Mouse (Mus musculus): ENCODE measurements at regions not wholly inside any gene's neighbourhood (a gene's known extent, or its start where the extent isn't known, plus 50 kb on each side); places are given as distances from the start of the nearest gene placed in this dataset.

DNA sequence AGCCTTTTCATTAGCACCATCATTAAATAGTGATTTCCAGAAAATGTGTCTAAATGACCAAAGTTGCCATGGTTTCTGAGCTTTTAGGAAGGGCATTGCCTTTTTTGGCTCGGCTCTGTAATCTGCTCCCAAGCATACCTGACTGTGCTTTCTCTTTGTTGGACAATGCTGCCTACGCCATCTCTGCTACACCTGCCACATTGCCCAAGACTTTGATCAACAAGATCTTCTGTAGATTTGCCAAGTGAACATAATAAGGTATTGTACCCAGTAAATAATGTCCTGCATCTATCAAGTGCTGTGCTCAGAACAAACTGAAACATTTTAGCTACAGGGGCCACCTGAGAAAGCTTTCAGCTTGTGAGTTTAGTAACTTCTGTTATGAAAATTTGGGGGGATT lies 114.6 kb upstream of the Acsl4 start:
- Histone ChIP-seq H3K79me3 (ENCODE audit: low read depth) (no peaks in the 10 kb centered on the region), H3K27me3 (ENCODE audit: control insufficient read depth, insufficient read depth, insufficient read length) (no peaks in the 10 kb centered on the region), H3ac (ENCODE audit: control insufficient read depth, insufficient read length, low read depth) (no peak overlapping the region), H3K79me2 (ENCODE audit: control insufficient read depth, insufficient read depth) (no peaks in the 10 kb centered on the region), H3K36me3 (ENCODE audit: control insufficient read depth, insufficient read depth) (no peaks in the 10 kb centered on the region), H3K4me3 (ENCODE audit: insufficient read depth, poor library complexity, severe bottlenecking) (no peak overlapping the region)
- TF ChIP-seq CEBPB (IDR thresholded peaks at IDR 0.05; ENCODE audit: low read depth) (no peak), CTCF (IDR thresholded peaks at IDR 0.05; ENCODE audit: control insufficient read depth, insufficient read depth, insufficient read length) (no peak), MYOD1 (IDR thresholded peaks at IDR 0.05; ENCODE audit: control insufficient read depth, insufficient read length, low read depth) (no peak), MAX (IDR thresholded peaks at IDR 0.05) (no peak), USF1 (IDR thresholded peaks at IDR 0.05; ENCODE audit: low read depth) (no peak), MYOG (IDR thresholded peaks at IDR 0.05; ENCODE audit: control insufficient read depth, extremely low read depth, insufficient read length) (no peak), FOSL1 (IDR thresholded peaks at IDR 0.05; ENCODE audit: insufficient read depth, low read length, poor library complexity, severe bottlenecking) (no peak)

- Histone ChIP-seq H3K79me3 (ENCODE audit: low read depth) (no peaks in the 10 kb centered on the region), H3K79me2 (ENCODE audit: control insufficient read depth, insufficient read depth) (no peaks in the 10 kb centered on the region), H3K36me3 (ENCODE audit: control insufficient read depth, insufficient read depth) (no peaks in the 10 kb centered on the region), H3K4me3 (ENCODE audit: insufficient read depth, poor library complexity, severe bottlenecking) (no peak overlapping the region), H3K27me3 (ENCODE audit: control insufficient read depth, insufficient read depth, insufficient read length) (no peaks in the 10 kb centered on the region), H3ac (ENCODE audit: control insufficient read depth, insufficient read length, low read depth) (no peak overlapping the region)
- TF ChIP-seq CTCF (IDR thresholded peaks at IDR 0.05; ENCODE audit: control insufficient read depth, insufficient read depth, insufficient read length) (no peak), MYOG (IDR thresholded peaks at IDR 0.05; ENCODE audit: control insufficient read depth, extremely low read depth, insufficient read length) (no peak)
Measured at GRCm38 (mm10) chrX:142507475-142507874, 117.1 kb upstream of the Acsl4 start.

- no peaks in the 10 kb centered on the region for H3K79me3 ChIP-seq (ENCODE audit: low read depth)
- no peak overlapping the region for H3K4me3 ChIP-seq (ENCODE audit: insufficient read depth, poor library complexity, severe bottlenecking)
- no peaks in the 10 kb centered on the region for H3K27me3 ChIP-seq (ENCODE audit: control insufficient read depth, insufficient read depth, insufficient read length)
- H3K36me3 ChIP-seq (ENCODE audit: control insufficient read depth, insufficient read depth) = no peaks in the 10 kb centered on the region
- TF ChIP-seq CEBPB (IDR thresholded peaks at IDR 0.05; ENCODE audit: low read depth) = peak; percentile 2
- no peak for TF ChIP-seq USF1 (IDR thresholded peaks at IDR 0.05; ENCODE audit: low read depth)
- no peak overlapping the region for H3ac ChIP-seq (ENCODE audit: control insufficient read depth, insufficient read length, low read depth)
- H3K79me2 ChIP-seq (ENCODE audit: control insufficient read depth, insufficient read depth) = no peaks in the 10 kb centered on the region
Measured at GRCm38 (mm10) chrX:142516406-142517131, 126.2 kb upstream of the Acsl4 start.

DNA sequence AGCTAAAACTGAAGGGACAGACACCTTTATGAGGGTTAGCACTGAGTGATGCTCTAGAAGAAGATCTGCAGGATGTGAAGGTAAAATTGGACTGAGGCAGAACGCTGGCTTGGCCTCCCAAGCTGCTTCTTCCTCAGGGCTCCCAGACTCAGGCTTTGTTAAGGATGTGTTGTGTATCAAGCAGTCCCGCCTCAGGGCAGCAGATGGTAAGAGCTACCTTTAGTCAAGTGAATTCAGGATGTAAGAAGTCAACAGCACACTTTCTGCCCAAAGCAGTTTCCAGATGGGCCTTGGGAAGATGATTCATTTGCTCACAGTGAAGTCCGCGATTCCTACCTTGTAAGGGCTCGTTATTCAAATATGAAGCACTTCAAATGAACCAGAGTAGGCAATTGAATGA lies 126.9 kb upstream of the Acsl4 start:
- TF ChIP-seq FOSL1 (IDR thresholded peaks at IDR 0.05; ENCODE audit: insufficient read depth, low read length, poor library complexity, severe bottlenecking) (no peak), USF1 (IDR thresholded peaks at IDR 0.05; ENCODE audit: low read depth) (no peak), MYOD1 (IDR thresholded peaks at IDR 0.05; ENCODE audit: control insufficient read depth, insufficient read length, low read depth) (no peak), CTCF (IDR thresholded peaks at IDR 0.05; ENCODE audit: control insufficient read depth, insufficient read depth, insufficient read length) (no peak), CEBPB (IDR thresholded peaks at IDR 0.05; ENCODE audit: low read depth) (no peak), MAX (IDR thresholded peaks at IDR 0.05) (no peak), MYOG (IDR thresholded peaks at IDR 0.05; ENCODE audit: control insufficient read depth, extremely low read depth, insufficient read length) (no peak)
- no peaks in the 10 kb centered on the region for H3K79me3 ChIP-seq (ENCODE audit: low read depth)
- H3K27me3 ChIP-seq (ENCODE audit: control insufficient read depth, insufficient read depth, insufficient read length) = no peaks in the 10 kb centered on the region
- no peaks in the 10 kb centered on the region for H3K36me3 ChIP-seq (ENCODE audit: control insufficient read depth, insufficient read depth)
- H3K79me2 ChIP-seq (ENCODE audit: control insufficient read depth, insufficient read depth) = no peaks in the 10 kb centered on the region
- H3ac ChIP-seq (ENCODE audit: control insufficient read depth, insufficient read length, low read depth) = no peak overlapping the region
- no peak overlapping the region for H3K4me3 ChIP-seq (ENCODE audit: insufficient read depth, poor library complexity, severe bottlenecking)

GRCm38 (mm10) chrX:142521063-142521462 lies 130.7 kb upstream of the Acsl4 start:
- Histone ChIP-seq H3K27me3 (ENCODE audit: control insufficient read depth, insufficient read depth, insufficient read length) (no peaks in the 10 kb centered on the region), H3K4me3 (ENCODE audit: insufficient read depth, poor library complexity, severe bottlenecking) (no peak overlapping the region), H3ac (ENCODE audit: control insufficient read depth, insufficient read length, low read depth) (no peak overlapping the region), H3K36me3 (ENCODE audit: control insufficient read depth, insufficient read depth) (no peaks in the 10 kb centered on the region), H3K79me3 (ENCODE audit: low read depth) (no peaks in the 10 kb centered on the region), H3K79me2 (ENCODE audit: control insufficient read depth, insufficient read depth) (no peaks in the 10 kb centered on the region)
- TF ChIP-seq MYOD1 (IDR thresholded peaks at IDR 0.05; ENCODE audit: control insufficient read depth, insufficient read length, low read depth) = no peak
- TF ChIP-seq USF1 (IDR thresholded peaks at IDR 0.05; ENCODE audit: low read depth) = no peak
- TF ChIP-seq CTCF (IDR thresholded peaks at IDR 0.05; ENCODE audit: control insufficient read depth, insufficient read depth, insufficient read length) = no peak
- TF ChIP-seq FOSL1 (IDR thresholded peaks at IDR 0.05; ENCODE audit: insufficient read depth, low read length, poor library complexity, severe bottlenecking) = no peak
- TF ChIP-seq MYOG (IDR thresholded peaks at IDR 0.05; ENCODE audit: control insufficient read depth, extremely low read depth, insufficient read length) = no peak
- TF ChIP-seq CEBPB (IDR thresholded peaks at IDR 0.05; ENCODE audit: low read depth) = no peak
- no peak for TF ChIP-seq MAX (IDR thresholded peaks at IDR 0.05)

DNA sequence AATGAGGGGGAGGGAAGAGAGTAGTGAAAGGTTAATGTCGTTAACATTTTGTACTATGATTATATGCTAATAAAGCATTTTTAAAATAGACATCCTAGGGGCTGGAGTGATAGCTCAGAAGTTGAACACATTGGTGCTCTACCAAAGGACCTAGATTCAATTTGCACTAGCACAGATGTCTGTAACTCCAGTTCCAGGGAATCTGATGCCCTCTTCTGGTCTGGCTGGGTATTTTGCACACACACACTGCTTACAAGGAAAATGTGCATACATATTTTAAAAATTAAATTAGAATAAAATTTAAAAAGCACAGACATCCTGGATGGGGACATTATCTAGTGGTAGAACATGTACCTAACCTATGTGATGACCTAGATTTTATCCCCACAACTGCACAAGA lies 136.6 kb upstream of the Acsl4 start:
- no peak for TF ChIP-seq CEBPB (IDR thresholded peaks at IDR 0.05; ENCODE audit: low read depth)
- no peak for TF ChIP-seq CTCF (IDR thresholded peaks at IDR 0.05; ENCODE audit: control insufficient read depth, insufficient read depth, insufficient read length)
- no peak for TF ChIP-seq MAX (IDR thresholded peaks at IDR 0.05)
- no peak for TF ChIP-seq FOSL1 (IDR thresholded peaks at IDR 0.05; ENCODE audit: insufficient read depth, low read length, poor library complexity, severe bottlenecking)
- no peak for TF ChIP-seq USF1 (IDR thresholded peaks at IDR 0.05; ENCODE audit: low read depth)
- no peak for TF ChIP-seq MYOD1 (IDR thresholded peaks at IDR 0.05; ENCODE audit: control insufficient read depth, insufficient read length, low read depth)
- no peak for TF ChIP-seq MYOG (IDR thresholded peaks at IDR 0.05; ENCODE audit: control insufficient read depth, extremely low read depth, insufficient read length)
- H3K79me2 ChIP-seq (ENCODE audit: control insufficient read depth, insufficient read depth) = no peaks in the 10 kb centered on the region
- no peaks in the 10 kb centered on the region for H3K36me3 ChIP-seq (ENCODE audit: control insufficient read depth, insufficient read depth)
- H3ac ChIP-seq (ENCODE audit: control insufficient read depth, insufficient read length, low read depth) = no peak overlapping the region
- H3K27me3 ChIP-seq (ENCODE audit: control insufficient read depth, insufficient read depth, insufficient read length) = no peaks in the 10 kb centered on the region
- no peaks in the 10 kb centered on the region for H3K79me3 ChIP-seq (ENCODE audit: low read depth)
- H3K4me3 ChIP-seq (ENCODE audit: insufficient read depth, poor library complexity, severe bottlenecking) = no peak overlapping the region
